Mouse (Mus musculus) ES-Bruce4 (cell line): ENCODE results near the gene Snrnp70.

Experiments used
- CTCF ChIP-seq: IDR thresholded peaks from one replicate; pipeline ENCODE4 v1.8.1; 2011; ENCODE audit warnings: low read depth, low read length
- POLR2A ChIP-seq: IDR thresholded peaks from one replicate; pipeline ENCODE4 v1.8.1; 2011; ENCODE audit warnings: low read length; ENCODE audit not compliant: insufficient read depth

DNA sequence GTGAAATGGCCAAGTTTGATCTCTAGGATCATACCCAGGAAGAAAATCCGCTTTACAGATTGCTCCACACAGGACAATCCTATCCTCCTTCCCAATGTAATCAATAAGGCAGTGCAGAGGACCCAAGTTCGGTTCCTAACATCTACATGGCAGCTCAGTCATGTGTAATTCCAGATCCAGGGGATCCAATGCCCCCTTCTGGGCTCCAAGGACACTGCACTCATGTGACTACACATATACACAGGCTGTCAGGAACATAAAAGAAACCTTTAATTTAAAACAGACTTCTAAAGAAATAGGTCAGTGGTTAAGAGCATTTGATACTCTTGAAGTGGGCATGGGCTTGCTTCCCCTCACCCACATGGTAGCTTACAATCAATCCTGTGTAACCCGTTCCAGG, 9.5 kb downstream of the Snrnp70 start:
- TF ChIP-seq CTCF = peak; percentile 9
- TF ChIP-seq POLR2A = no peak
